Mouse (Mus musculus): Measurements from ENCODE around the gene Yif1a.

Yif1a gene

DNA sequence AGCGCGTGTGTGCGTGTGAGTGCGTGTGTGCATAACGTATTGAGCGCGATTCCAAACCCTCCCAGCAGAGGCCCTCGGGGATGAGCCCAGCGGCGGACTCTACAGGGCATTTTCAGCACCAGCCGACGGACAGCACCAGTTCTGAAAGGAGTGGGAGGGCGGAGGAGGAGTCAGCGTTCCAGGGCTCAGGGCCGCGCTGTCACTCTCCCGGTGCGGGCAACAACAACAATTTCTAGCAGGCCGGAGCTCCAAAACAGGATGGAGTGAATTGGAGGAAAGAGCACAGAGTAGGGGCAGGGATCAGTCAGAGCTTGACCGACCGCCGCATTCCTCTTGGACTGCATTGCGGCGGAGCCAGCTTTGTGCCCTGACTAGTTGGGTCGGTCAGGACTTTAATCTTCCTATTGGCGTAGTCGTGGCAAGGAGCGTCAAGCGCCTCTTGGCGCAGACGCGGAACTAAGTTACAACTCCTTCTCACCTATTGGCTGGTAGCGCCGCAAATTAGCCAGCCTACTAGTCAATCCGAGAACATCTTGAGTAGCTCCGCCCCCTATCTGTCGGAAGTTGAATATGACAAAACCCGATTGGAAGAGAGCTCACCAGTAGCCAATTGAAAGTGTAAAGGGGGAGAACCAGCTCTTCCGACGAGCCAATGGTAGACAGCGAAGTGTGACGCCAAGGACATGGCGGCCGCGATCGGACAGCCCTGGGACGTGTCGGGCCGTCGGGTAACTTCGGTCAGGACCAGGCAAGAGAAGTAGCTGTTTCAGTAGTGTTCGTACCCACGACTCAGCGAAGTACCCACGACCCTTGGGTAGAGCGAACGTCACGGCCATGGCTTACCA lies at the start of gene Yif1a:
Gene Yif1a, plus strand, starts transcription at position 655 of the 845 bp plus-strand sequence.
- in situ Hi-C loops (cut with MboI; ENCODE audit: low sequenced_read_pairs), result loop anchor here (5.0 kb wide), 1 partner anchor 54 kb away; no protein-coding TSS in a partner anchor

DNA sequence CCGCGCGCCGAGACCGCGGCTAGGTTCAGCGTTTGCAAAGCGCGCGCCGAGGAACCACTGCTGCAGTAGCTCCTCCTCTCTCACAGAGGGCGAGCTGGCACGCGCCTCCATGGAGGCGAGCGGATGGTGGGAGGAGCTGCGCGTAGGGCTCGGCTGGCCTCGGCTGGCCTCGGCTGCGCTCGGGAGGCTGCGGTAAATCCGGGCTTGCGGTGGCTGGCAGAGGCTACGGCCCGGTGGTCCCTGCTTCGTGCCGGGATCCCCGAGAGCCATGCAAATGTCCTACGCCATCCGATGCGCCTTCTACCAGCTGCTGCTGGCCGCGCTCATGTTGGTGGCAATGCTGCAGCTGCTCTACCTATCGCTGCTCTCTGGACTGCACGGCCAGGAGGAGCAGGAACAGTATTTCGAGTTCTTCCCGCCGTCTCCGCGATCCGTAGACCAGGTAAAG lies 49.6 kb upstream of the Yif1a start, which contains the start of the genes B4gat1 and AC124502.3:
Gene B4gat1, plus strand, starts transcription at position 118 of the 448 bp plus-strand sequence.
Gene AC124502.3, plus strand, starts transcription at position 183 of the 448 bp plus-strand sequence.
- in situ Hi-C loops (cut with MboI; ENCODE audit: low sequenced_read_pairs), result no loop called here

GRCm38 (mm10) chr19:5039301-5040114 lies 48.8 kb upstream of the Yif1a start:
- in situ Hi-C loops (cut with MboI; ENCODE audit: low sequenced_read_pairs), result no loop called here

DNA sequence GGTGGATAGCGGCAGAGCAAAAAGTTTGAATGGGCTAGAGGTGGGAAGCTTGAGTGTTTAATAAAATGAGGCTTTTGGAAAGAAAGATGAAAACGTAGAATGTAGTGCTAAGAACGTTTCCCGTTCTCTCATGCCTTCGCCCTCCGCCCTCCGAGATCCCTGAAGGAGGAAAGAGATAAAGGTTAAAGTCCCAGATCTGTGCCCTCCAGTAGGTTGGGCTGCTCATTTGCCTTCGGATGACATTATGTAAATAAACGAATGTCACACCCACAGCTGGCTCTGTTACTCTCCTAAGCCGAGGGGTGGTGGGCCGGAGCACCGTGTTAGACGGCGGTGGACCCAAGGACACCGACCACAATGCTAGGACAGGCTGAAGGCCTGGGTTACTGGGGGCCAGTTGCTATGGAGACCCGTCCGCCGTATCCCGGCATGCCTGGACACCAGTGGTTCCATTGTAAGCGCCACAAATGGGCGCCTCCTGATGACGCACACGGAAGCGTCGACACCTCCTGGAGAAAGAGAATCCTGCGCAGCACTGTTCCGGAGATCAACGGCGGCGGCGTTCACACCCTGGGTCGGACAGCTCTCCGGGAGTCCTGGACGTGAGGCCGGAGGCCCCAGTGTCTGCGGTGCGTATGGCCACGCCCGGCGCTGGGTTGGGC lies 47.3 kb upstream of the Yif1a start, which contains the start of gene Brms1:
Gene Brms1, plus strand, starts transcription at position 493 of the 662 bp plus-strand sequence.
- in situ Hi-C loops (cut with MboI; ENCODE audit: low sequenced_read_pairs), result no loop called here

DNA sequence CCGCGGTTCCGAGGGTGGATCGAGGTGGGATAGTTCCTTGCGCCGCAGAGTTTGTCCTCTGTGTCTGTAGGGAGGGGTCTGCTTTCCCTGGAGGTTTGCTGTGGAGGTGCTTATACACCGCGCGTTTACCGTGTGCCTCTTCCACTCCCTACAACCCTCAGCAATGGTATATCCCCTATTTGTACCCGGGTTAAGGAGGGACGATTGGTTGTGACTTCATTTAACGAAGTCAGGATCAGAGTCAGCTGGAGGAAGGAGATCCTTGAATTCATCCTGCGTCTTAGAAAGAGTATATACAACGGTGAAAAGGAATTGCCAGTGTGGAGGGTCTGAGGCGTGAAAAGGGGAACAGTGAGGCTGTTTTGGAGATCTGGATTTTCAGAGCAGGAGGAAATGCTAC lies 46.8 kb upstream of the Yif1a start:
- in situ Hi-C loops (cut with MboI; ENCODE audit: low sequenced_read_pairs), result no loop called here

DNA sequence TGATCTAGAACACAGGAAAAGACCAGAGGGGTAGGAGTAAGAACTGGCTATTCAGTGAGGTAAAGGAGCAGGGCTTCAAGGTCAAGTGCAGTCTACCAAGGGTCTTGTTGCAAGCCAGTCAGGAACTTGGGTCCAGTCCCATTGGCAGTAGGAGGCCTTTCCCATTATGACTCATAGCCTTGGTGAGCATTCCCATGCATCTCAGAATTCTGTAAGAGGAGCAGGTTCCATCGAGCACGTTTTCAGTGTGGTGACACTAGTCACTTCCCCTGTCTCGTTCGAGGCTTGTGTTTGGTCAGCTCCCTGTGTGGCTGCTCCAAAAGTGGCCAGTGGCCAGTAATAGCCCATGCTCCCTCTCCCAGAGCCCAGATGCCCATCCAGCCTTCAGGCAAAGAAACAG lies 42.8 kb upstream of the Yif1a start:
- in situ Hi-C loops (cut with MboI; ENCODE audit: low sequenced_read_pairs), result no loop called here

GRCm38 (mm10) chr19:5048138-5049056 lies 39.9 kb upstream of the Yif1a start:
- in situ Hi-C loops (cut with MboI; ENCODE audit: low sequenced_read_pairs), result no loop called here

DNA sequence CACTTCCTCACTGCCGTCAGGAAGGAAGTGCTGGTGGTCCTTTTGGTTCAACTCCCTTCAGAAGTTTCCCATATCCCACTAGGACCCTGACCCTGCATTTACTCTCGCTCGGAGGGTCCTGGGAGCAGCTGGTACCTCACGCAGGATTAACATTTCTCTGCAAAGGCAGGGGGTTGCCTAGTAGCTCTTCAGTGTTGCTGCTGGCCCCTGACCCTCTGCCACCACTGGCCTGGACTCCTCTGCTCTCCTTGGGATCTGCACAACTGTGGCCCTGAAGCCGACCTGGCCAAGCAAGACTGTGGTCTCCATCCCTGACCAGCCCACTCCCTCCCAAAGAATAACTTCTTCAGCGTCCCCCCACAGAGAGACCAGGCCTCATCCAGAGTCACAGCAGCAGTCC lies 39.0 kb upstream of the Yif1a start:
- in situ Hi-C loops (cut with MboI; ENCODE audit: low sequenced_read_pairs), result no loop called here

DNA sequence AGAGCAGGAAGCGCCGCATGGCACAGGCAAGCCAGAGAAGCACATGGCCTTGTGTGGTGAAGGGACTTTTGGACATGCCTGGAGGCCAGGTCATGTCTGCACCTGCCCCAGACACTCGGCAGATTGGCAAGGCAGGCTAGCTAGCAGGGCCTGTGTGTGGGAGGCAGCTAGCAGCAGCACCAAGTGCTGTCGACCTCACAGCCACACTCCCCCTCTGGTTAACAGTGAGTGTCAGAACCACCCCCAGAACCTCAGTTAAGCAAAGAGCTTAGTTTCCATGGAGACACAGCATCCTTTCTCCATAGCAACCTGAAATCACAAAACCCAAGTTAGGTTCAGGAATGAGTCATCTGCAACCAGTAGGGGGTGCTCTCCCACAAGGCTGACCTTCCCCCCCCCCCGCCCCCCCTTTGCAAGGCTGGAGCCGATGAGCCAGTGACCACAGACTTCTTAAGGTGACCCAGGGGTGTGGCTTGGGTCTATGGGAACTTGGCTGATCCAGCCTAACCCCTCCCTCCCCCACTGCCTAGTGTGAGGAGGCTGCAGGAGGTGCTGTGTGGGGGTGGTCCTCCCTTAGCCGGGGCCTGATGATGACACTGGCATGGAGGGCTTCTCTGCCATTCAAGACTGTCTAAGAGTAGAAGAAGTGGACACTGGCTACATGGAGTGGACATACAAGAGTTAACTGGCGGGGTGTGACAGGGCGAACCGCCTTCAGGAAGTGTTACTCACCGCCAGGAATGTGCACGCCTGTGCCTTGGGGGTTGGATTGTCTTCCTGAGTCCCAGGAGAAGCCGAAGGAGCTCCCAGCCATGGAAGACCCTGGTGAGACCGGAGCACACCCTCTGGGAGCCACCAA lies 38.1 kb upstream of the Yif1a start, which contains the start of gene Rin1:
Gene Rin1, plus strand, starts transcription at position 435 of the 859 bp plus-strand sequence.
- in situ Hi-C loops (cut with MboI; ENCODE audit: low sequenced_read_pairs), result no loop called here

GRCm38 (mm10) chr19:5051031-5051430 lies 37.3 kb upstream of the Yif1a start:
- in situ Hi-C loops (cut with MboI; ENCODE audit: low sequenced_read_pairs), result no loop called here

DNA sequence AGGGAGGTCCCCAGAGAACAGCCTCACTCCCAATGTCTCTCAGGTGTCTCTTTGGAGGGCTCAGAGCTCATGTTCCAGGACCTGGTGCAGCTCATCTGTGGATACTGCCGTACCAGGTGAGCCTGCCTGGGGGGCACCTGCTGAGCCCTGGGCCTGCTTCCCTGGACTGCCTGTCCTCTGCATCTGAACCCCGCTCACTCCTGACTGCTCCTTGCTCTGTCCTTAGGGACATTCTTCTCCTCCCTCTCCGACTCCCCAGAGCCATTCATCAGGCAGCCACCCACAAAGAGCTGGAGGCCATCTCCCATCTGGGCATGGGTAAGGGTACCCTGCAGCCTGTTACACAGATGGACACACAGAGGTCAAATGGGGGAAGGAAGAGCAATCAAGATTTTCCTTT lies 36.8 kb upstream of the Yif1a start:
- in situ Hi-C loops (cut with MboI; ENCODE audit: low sequenced_read_pairs), result no loop called here

GRCm38 (mm10) chr19:5052166-5052822 lies 36.0 kb upstream of the Yif1a start:
- in situ Hi-C loops (cut with MboI; ENCODE audit: low sequenced_read_pairs), result no loop called here

DNA sequence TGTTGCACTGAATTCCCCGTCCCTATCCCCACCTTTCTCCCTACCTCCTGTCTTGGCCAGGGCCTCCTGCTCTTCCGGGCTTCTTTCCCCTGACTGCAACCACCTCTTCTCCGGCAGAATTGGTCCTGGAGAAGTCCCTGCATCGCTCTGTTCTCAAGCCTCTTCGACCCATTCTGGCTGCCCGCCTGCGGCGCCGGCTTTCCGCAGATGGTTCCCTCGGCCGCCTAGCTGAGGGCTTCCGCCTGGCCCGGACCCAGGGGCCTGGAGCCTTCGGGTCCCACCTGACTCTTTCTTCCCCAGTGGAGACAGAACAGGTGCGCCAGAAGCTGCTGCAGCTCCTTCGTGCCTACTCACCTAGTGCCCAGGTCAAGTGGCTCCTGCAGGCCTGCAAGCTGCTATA lies 35.5 kb upstream of the Yif1a start:
- in situ Hi-C loops (cut with MboI; ENCODE audit: low sequenced_read_pairs), result no loop called here

- in situ Hi-C loops (cut with MboI; ENCODE audit: low sequenced_read_pairs), result no loop called here
Measured at GRCm38 (mm10) chr19:5053909-5054308, 34.4 kb upstream of the Yif1a start.

GRCm38 (mm10) chr19:5056251-5056650 lies 32.1 kb upstream of the Yif1a start:
- in situ Hi-C loops (cut with MboI; ENCODE audit: low sequenced_read_pairs), result no loop called here

DNA sequence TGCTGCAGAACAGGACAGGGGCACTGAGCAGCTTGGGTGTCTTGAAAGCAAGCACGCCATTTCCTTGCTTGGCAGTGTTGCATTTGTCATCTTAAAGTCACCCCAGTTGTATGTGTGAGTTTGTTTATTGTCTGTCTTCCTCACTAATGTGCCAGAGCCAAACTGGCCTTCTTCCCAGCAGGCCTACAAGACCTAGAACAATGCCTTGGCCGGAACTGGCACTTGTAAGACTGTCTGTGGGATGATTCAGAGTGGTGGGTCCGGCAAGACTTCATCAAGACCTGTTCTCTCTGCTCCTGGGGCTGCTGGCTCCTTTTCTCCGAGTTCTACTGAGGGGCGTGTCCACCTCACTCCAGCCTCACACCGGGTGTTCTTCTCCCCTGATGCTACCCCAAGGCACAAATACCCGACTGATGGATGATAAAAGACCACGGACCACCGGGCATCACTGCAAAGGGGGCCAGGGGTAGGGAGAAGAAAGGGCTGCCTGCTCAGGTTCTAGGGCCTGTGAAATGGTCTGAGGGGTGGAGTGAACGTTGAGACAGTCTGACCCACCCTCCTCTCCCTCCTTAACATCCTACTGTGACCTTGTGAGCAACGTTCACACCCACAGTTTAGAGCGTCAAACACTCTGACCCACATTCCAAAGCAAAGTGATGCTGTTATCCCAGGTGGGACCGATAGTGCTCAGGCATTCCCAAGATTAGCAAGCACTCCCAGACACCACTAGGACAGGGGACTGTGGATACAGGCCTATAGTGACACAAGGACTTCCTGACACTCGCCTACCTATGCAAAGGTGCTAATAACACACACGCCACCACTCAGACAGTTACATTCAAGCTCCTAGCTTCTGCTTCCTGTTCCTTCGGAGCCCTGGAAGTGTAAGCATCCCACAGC lies 30.2 kb upstream of the Yif1a start:
- in situ Hi-C loops (cut with MboI; ENCODE audit: low sequenced_read_pairs), result no loop called here
